Mouse (Mus musculus): ENCODE measurements around the gene Zfp488.

DNA sequence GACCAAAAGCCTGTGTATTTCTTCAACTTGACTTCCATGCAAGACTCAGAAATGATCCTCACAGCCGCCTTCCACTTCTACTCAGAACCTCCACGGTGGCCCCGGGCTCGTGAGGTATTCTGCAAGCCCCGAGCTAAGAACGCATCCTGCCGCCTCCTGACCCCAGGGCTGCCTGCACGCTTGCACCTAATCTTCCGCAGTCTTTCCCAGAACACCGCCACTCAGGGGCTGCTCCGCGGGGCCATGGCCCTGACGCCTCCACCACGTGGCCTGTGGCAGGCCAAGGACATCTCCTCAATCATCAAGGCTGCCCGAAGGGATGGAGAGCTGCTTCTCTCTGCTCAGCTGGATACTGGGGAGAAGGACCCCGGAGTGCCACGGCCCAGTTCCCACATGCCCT lies 46.7 kb downstream of the Zfp488 start:
- TF ChIP-seq CTCF (IDR thresholded peaks at IDR 0.05) (no peak), EP300 (IDR thresholded peaks at IDR 0.05) (no peak)
